19 mouse cellular contexts compared by ENCODE assay signal in genomic region chr9:45769596-45769995, GRCm38 (mm10). TPM values are rescaled to one million over a fixed set of nuclear protein-coding genes. Genes with fewer than 3 reads are reported as not detected.
DNase-seq lines count a peak whose midpoint lies in the region; ATAC-seq and TF ChIP-seq lines count a peak whose summit lies in the region.
"Had no signal": no experiment of that assay in that cellular context is flagged by ENCODE, and none has a peak within 500 bp of the region (broad histone marks: within the 10 kb centered on the region; RNA-seq: fewer than 3 reads in every experiment).

No protein-coding gene starts in this region.

- peaks cover 43% of the 10 kb centered on the region for H3K36me3 ChIP-seq in midbrain, postnatal 0 days (ENCODE audit: insufficient read depth, low read length)
- peaks cover 3% of the 10 kb centered on the region for H3K36me3 ChIP-seq in midbrain, embryonic 11.5 days (ENCODE audit: control insufficient read depth, insufficient read depth, low read length)

- 0 out of 2 replicates have a peak overlapping the region, but pooled peaks have one; percentile 13 for H3K9ac ChIP-seq in midbrain, postnatal 0 days (replicated peaks; ENCODE audit: low read length, poor library complexity, severe bottlenecking)
- no peak overlapping the region for H3K9ac ChIP-seq in midbrain, embryonic 11.5 days (ENCODE audit: low read length)

- TF ChIP-seq CTCF in midbrain, postnatal 0 days (IDR thresholded peaks at IDR 0.05), result no peak

- H3K27me3 ChIP-seq in midbrain, postnatal 0 days (ENCODE audit: insufficient read depth, low read length), result no peaks in the 10 kb centered on the region
- H3K27me3 ChIP-seq in midbrain, embryonic 11.5 days (ENCODE audit: control insufficient read depth, insufficient read depth, low read length), result no peaks in the 10 kb centered on the region
- H3K27me3 ChIP-seq: CH12.LX, Patski had no signal

- 94% methylated on average over 5 of the region's 5 CpGs for WGBS in midbrain, postnatal 0 days
- 89% methylated on average over 5 of the region's 5 CpGs for WGBS in midbrain, embryonic 11.5 days

- H3K4me3 ChIP-seq in midbrain, postnatal 0 days (ENCODE audit: low read depth, low read length), result no peak overlapping the region
- H3K4me3 ChIP-seq in midbrain, embryonic 11.5 days (ENCODE audit: low read depth, low read length), result no peak overlapping the region

- no peak overlapping the region for H3K27ac ChIP-seq in midbrain, postnatal 0 days (ENCODE audit: low read depth, low read length)
- no peak overlapping the region for H3K27ac ChIP-seq in midbrain, embryonic 11.5 days (ENCODE audit: low read depth, low read length)

- no peaks in the 10 kb centered on the region for H3K9me3 ChIP-seq in midbrain, postnatal 0 days (ENCODE audit: low read length)
- no peaks in the 10 kb centered on the region for H3K9me3 ChIP-seq in midbrain, embryonic 11.5 days (ENCODE audit: control insufficient read depth, low read length)
- H3K9me3 ChIP-seq: G1E had no signal

- no peak for ATAC-seq in midbrain, postnatal 0 days (ENCODE audit: low FRiP score)
- no peak for ATAC-seq in midbrain, embryonic 11.5 days (ENCODE audit: low FRiP score)
- ATAC-seq: activated CD4-positive, CD25-positive, alpha-beta regulatory T cell, adult 4 months; CD4-positive, CD25-positive, alpha-beta regulatory T cell, adult 4 months; Patski had no signal

- H3K4me1 ChIP-seq in midbrain, postnatal 0 days (ENCODE audit: insufficient read depth, low read length), result no peaks in the 10 kb centered on the region
- H3K4me1 ChIP-seq in midbrain, embryonic 11.5 days (ENCODE audit: control insufficient read depth, insufficient read depth, low read length), result no peaks in the 10 kb centered on the region

- peak; percentile 66 for DNase-seq in adrenal gland, adult 2 months
- no peak for DNase-seq in adrenal gland, postnatal 4 days (ENCODE audit: low spot score in 2 of 2)
- no peak for DNase-seq in midbrain, postnatal 0 days (ENCODE audit: low spot score)
- DNase-seq in midbrain, embryonic 11.5 days (ENCODE audit: low spot score, missing footprints), result no peak
- DNase-seq: adrenal gland, adult 8-10 months; adrenal gland, postnatal 10 days; adrenal gland, postnatal 14 days; adrenal gland, postnatal 25 days; B cell, adult 2 months; cerebellum, adult 11 months; cerebellum, adult 11-12 months; cerebellum, adult 18-20 months; cerebellum, adult 2 months; cerebellum, adult 8-10 months had no signal

- H3K4me2 ChIP-seq in midbrain, postnatal 0 days (ENCODE audit: low read depth, low read length, poor library complexity, severe bottlenecking), result no peak overlapping the region
- H3K4me2 ChIP-seq in midbrain, embryonic 11.5 days, result no peak overlapping the region

RNA-seq across cellular contexts. Expression of gene Cep164, which starts 58.9 kb away (rescaled TPM):
- 10 to 100 TPM; 15.0 to 18.8 TPM for total RNA-seq in adrenal gland, adult 2 months (2021)
- polyA plus RNA-seq in adrenal gland, adult 2 months (2012; rRNA removed), result 23.4 and 28.1 TPM in 2 replicates
- total RNA-seq in adrenal gland, postnatal 4 days (2021), result 10 to 100 TPM; 26.7 to 30.9 TPM
- total RNA-seq in midbrain, postnatal 0 days (2014; rRNA removed), result 17.1 and 21.3 TPM in 2 replicates
- 12.2 and 17.7 TPM in 2 replicates for polyA plus RNA-seq in midbrain, postnatal 0 days (2015; fragmentation: Nextera tagmentation; extraction: Ambion mirVana)
- polyA plus RNA-seq in midbrain, embryonic 11.5 days (2014; fragmentation: Nextera tagmentation; extraction: Ambion mirVana), result 12.6 and 14.5 TPM in 2 replicates
